Mouse (Mus musculus) heart, postnatal 36 days (tissue): ENCODE data around the gene Tra2a. TPM values are rescaled to one million over a fixed set of nuclear protein-coding genes. Genes with fewer than 3 reads are reported as not detected.
"Not testable (repeated sequence)": the region's sequence is repeated elsewhere in the genome, so short reads cannot be mapped to it uniquely, and the experiment has no call there.

ENCODE experiments used
- DNase-seq, 2 experiments: peaks; one replicate each; pipeline ENCODE4 v3.0.0; 2021 to 2022
- intact Hi-C: fragments of 180-260 bp; cut with DNase I; formaldehyde crosslinking; loops from one replicate; pipeline ENCODE4 v1.15.1; 2025
- total RNA-seq, 2 experiments: library from RNA; stranded (reverse); gene quantifications; 2 replicates each; pipeline ENCODE4 v1.2.3; 2021

Gene Tra2a
- total RNA-seq = 10 to 100 TPM; 26.8 to 28.4 TPM

DNA sequence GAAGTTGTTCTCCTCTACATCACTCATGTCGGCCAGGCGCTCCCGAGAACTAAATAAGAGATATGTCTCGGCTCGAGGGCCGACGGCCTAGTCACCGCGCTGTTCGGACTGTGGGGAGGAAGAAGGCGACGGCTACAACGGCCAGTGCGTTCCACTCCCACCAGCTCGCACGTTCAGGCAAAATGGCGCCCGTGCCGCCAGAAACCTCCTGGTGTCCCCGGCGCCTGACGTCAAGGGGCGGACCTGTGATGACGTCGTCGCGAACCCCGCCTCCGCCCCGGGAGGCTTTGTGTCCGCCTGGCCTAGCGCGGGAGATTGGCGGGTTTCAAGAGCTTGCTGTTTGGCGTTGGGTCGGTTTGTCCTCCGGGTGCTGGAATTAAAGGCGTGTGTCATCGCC, at the start of gene Tra2a:
Gene Tra2a, minus strand, starts transcription at position 187 of the 397 bp plus-strand sequence.
- intact Hi-C loops = loop anchor here (2.0 kb wide), 1 partner anchor 43 kb away; no protein-coding TSS in a partner anchor
- peak; percentile 98 to 99 for DNase-seq

DNA sequence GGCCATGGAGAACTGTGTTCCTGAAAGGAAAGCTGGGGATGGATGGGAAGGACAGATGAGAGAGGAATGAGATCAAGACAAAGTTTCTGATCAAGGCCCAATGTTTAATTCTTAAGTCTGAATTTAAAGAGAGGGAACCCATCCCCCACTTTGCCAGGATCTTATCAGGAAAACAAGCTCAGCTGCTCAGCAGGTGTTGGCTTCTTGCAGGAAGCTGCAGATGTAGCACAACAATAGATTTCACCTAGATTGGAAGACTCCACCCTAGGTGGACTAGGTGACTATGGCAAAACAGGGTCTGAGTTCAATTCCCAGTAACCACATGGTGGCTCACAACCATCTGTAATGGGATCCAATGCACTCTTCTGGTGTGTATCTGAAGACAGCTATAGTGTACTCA, 34.5 kb upstream of the Tra2a start:
- intact Hi-C loops = no loop called here

DNA sequence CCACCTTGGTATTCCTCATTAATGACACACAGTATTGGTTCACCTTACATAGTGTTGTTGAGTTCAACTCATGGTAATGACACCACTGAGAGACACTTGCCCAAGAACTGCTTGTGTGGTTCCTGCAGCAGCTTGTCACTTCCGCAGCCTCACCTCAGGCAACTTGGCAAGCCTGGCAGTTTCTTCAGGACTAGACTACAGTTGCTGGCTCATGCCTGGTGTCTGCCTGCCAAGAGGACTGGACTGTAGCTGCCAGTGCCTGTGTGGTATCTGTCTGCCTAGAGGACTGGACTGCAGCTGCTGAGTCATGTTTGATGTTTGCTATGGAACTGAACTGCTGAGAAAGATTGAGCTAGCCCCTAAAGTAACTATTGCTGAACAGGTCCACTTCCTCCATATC, 18.3 kb upstream of the Tra2a start:
- intact Hi-C loops = no loop called here
- peak; percentile 38 to 42 for DNase-seq

More for the DNA sequence above, 34.5 kb upstream of the Tra2a start:
- no peak for DNase-seq

DNA sequence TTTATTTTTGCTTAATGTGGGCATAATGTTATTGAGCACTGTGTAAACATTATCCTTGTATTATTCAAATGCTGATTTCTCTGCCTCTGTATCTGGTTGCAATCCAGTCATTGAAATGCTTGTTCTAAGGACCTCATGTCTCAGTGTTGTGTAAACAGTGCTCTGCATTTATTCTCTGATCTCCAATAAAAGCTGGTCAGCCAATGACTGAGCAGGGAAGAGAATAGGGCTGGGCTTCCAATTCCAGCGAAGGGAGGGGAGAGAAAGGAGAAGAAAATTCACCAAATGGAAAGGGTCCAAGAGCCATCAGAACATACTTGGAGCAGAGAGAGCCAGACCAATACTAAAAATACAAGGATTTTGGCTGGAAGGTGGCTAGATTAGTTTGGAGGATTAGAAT, 17.1 kb upstream of the Tra2a start:
- DNase-seq = no peak
- intact Hi-C loops = no loop called here

DNA sequence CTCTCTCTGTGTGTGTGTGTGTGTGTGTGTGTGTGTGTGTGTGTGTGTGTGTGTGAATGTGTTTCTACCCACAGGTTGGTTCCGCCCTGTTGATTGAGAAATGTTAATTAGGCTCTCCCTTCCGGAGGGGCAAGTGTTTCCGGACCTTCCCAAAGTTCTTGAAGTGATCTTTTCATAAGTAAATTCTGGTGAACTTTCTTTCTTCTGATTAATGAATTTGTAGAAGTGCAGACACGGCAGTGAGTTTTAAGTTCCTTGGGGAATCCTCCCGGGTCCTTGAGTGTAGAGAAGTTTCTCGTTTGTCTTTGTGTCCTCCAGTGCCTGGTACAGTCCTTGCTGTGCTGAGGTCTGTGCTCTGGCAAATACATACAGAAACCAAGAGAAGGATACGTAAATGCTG, 11.5 kb upstream of the Tra2a start:
- no peak for DNase-seq
- intact Hi-C loops = no loop called here

DNA sequence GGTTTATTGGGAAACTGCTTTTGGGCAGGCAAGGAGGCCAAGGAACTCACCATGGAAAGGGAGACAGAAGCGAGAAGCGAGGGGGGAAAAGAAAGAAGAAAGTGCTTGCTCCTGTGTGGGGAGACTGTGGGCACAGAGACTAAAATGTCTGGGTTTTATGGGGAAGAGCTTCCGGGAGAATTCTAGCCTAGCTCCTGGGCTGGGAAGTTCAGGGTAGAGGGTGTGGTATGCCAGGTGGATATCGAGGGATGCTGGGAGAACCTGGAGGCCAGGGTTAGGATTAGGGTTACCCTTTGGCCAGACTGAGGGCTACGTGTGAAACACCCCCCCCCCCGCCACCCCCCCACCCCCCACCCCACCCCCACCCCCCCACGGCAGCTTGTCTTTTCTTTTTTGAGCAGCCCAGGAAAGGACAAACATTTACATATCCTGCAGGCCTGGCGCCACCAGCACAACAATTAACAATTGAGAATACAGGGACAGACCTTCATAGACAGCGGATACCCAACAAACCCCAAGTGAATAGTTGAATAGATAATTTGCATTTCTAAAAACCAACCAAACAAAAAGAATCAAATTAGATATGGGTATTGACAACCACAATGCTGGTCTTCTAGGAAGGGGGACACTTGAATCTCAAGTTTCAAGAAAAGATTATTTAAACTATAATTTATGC, 10.7 kb upstream of the Tra2a start:
- intact Hi-C loops = no loop called here
- DNase-seq = no peak

DNA sequence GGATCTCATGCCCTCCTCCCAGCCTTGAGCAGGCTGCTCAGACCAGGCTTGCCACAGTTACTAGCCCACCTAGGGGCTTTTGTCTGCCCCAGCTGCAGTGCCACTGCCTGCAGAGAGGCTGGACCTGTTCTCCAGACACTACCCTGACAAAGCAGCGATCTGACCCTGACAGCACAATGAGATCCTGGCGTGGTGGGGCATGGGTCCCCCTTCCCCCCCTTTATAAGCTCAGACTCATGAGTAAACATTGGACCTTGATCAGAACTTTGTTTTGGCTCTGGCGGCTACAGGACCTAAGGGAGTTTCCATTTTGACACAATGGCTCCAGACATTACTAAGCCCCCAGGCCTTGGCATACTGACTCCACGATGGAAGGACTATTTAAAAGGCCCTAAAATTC, 10.1 kb upstream of the Tra2a start:
- intact Hi-C loops = no loop called here
- DNase-seq = no peak

DNA sequence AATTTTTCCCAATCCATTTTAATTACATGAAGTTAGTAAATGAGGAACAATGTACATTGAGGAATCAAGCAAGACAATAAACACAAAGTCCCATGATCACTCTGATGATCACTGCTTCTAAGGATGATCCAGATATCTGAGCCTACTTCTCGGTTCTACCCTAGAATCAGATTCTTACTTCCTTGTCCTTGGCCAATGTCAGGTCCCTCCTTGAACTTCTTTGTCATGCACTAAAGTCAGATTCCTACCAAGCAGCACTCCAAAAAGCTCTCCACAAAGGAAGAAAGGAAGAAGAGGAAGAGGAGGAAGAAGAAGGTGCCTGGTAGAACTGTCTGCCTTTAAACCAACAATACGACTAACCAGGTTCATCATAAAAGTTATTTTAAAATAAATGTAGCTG, 9.0 kb upstream of the Tra2a start:
- DNase-seq = no peak
- intact Hi-C loops = no loop called here

DNA sequence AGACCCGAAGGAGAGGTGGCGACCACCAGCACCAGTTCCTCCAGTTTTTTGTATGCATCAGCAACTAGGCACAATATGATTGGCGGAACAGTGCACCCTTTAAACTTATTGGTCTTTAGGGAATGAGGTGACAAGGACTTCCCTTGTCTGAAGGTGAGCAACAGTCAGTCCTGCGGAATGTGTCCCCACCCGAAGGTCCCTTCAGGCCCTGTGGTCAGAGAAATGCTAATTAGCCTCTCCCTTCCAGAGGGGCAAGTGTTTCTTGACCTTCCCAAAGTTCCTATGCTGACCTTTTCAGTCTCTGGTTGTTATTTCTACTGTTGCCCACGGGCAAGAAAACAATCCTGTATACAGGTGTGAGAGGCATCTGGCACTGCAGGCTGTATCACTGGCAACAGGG, 8.0 kb upstream of the Tra2a start:
- intact Hi-C loops = no loop called here
- no peak for DNase-seq

DNA sequence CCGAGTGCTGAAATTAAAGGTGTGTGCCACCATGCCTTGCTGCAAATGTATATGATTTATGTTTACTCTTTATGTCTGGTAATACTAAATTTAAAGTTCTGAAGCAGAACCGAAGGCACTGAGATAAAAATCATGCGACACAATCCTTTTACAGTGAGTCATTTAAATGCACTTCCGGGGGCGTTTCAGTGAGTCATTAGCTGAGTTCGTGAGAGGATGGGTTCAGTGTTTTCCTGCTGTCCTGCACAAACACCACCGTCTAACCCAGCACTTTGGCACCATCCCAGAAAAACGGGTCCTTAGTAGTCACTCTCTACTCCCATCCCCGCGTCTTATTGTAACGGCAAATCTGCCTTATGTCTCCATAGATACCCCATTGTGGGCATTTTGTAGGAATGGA, 6.1 kb upstream of the Tra2a start:
- intact Hi-C loops = loop anchor here (1.0 kb wide), 1 partner anchor 128 kb away; no protein-coding TSS in a partner anchor
- no peak for DNase-seq

DNA sequence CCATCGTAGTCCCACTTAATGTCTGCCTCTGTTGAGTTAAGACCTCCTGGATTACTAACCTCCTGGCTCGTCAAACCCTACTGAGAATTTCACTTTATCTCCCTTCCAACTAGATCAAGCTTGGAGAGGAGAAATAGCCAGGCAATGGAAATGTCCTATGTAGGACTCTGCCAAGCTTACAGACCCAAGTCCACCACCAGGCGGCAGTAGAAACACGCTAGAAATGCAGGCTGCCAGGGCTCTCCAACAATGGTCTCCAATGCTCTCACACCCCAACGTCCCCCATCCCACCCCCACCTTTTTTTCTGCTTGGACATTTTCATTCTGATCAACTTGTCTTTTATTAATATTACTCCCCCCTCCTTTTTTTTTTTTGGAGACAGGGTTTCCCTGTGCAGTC, 5.4 kb upstream of the Tra2a start:
- DNase-seq = peak; percentile 83 to 85
- intact Hi-C loops = loop anchor here (1.0 kb wide), 1 partner anchor 129 kb away; no protein-coding TSS in a partner anchor

DNA sequence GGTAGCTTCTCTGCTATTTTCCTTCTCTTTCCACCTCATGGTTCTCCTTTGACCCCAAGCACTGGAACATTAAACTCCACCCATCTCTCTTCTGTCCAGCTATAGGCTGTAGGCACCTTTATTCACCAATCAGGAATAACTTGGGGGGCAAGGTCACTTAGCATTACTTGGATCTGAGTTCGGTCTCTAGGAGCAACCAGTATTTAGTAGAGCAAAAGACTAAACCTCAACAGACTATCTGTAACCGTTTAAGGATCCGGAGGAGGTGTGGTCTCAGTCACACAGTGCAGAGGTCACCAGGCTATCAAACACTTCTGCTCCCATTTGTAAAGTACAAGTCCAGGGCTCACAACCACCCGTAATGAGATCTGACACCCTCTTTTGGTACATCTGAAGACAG, 3.9 kb upstream of the Tra2a start:
- intact Hi-C loops = loop anchor here (1.0 kb wide), 1 partner anchor 52 kb away; the partner anchor contains the start of gene Ccdc126
- no peak for DNase-seq

DNA sequence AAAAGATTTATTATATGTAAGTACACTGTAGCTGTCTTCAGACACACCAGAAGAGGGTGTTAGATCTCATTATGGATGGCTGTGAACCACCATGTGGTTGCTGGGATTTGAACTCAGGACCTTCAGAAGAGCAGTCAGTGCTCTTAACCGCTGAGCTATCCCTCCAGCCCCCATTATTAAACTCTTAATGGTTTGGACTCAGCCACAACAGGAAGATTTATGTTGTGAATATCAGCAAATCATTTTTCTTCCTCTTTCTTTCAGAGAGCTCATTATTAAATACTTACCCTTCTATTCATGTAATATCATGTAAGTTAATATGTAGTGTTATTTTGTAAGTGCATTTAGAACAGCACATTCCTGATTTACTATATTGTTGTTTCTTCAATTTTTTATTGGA, 1.4 kb upstream of the Tra2a start:
- intact Hi-C loops, DNase-seq: not testable (repeated sequence)

DNA sequence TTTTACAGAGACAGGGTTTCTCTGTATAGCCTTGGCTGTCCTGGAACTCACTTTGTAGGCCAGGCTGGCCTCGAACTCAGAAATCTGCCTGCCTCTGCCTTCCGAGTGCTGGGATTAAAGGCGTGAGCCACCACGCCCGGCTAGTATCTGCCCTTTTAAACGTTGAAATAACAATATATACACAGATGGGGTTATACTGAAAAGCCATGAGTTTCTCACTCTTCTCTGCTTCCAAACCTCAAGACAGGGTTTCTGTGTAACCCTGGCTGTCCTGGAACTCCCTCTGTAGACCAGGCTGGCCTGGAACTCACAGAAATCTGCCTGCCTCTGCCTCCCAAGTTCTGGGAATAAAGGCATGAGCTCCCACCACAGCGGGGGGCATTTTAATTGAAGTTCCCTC, 613 bp upstream of the Tra2a start:
- DNase-seq, intact Hi-C loops: not testable (repeated sequence)

DNA sequence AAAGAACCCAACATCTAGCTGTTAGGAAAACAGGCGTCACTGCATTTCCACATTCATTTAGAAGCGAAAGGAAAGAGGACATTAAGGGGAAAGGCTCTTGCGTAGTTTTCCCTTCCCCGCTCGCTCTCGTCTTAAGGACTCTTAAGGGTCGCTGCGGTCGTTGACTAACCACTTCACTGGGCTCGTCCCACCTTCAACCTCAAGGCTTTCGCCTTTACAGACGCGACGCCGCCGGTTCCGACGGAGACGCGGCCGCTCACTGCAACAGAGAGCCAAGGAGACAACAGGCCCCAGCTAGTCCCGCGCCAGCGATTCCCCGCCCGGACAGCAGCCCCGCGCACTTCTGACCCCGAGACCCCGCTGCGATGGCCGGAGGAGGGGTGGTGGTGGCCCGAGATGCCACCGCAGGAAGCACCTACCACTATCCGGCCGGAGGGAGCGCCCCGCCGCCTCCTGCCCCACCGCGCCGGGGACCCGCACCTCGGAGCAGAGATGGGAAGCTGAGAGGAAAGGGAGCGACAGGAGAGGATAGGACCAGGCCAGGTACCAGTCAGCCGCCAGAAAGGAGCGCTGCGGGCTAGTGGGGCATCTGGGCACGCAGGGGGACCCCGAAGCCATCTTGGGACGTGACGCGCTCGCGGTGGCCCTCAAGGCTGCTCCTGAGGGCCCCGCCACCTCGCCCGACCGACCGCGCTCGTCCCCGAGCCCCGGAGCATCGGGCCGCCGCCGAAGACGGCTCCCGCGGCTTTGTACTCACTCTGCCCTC, 569 bp downstream of the Tra2a start:
- intact Hi-C loops = loop anchor here (2.0 kb wide), 1 partner anchor 42 kb away; no protein-coding TSS in a partner anchor
- peak in 1 of 2 experiments; percentile 50 for DNase-seq

DNA sequence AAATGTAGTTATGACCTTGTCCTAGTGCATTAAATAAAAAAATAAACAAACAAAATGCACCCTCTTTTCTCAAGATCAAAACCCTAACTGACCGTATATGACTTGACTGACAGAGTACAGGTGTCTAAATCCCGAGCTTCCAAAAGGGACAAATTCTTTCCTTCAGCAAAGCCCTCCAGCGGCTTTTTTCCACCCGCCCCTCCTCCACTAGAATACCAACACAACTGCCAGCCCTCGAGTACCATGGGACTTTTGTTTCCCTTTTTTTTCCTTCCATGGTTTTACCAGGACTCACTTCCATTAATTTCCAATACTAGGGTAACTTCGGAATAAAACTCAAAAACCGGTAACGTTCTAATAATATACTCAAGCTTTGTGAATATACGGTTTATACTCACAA, 1.4 kb downstream of the Tra2a start:
- intact Hi-C loops = loop anchor here (2.0 kb wide), 1 partner anchor 42 kb away; no protein-coding TSS in a partner anchor
- DNase-seq = no peak

DNA sequence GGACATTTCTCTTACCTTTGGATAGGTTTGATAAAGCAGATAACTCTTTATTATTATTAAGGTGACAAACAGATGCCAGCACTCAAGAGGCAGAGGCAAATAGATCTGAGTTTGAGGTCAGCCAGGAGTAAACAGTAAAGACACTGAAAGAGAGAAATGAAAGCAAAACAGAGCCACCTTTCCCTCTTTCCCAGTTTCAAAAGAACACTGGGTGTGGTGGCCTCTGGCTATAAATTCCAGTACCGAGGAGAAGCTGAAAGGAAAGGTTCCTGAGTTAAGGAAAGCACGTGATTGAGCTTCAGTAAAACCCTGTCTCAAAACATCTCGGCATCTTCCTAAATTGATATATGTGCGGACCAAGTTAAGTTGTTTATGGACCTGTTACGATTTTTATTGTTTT, 4.1 kb downstream of the Tra2a start:
- intact Hi-C loops = no loop called here
- no peak for DNase-seq

DNA sequence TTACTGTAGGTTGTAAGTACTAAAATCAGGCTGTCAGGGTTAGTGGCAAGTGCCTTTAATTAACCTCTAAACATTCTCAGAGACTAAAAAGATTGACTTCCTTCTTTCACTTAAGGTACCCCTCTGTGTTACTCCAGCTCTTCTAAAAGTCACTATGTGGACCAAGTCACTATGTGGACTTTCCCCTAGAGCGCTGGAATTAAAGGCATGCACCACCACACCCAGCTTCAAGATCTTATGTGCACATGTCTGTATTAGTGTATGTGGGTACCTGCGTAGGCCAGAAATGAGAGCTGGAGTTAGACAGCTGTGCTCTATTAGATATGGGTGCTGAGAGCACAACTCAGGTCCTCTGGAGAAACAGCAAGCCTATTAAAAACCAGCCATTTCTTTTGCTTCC, 6.0 kb downstream of the Tra2a start:
- intact Hi-C loops = no loop called here
- no peak for DNase-seq

DNA sequence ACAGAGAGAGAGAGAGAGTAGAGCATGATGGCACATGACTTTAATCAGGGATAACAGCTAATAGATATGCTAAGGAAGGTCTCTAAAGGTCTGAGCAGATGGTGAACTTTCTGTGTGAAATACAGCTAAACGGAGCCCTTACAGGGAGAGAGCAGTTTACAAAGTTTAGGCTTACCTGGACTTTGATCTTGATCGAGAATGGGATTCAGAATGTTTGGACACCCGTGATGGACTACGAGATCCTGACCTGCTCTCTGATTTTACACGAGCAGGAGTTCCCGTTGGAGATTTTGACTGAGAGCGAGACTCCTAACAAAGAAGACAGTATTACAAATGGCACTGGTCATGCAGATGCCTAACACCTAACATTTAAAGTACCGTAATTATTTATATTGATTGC, 11.6 kb downstream of the Tra2a start:
- DNase-seq = no peak
- intact Hi-C loops = no loop called here

DNA sequence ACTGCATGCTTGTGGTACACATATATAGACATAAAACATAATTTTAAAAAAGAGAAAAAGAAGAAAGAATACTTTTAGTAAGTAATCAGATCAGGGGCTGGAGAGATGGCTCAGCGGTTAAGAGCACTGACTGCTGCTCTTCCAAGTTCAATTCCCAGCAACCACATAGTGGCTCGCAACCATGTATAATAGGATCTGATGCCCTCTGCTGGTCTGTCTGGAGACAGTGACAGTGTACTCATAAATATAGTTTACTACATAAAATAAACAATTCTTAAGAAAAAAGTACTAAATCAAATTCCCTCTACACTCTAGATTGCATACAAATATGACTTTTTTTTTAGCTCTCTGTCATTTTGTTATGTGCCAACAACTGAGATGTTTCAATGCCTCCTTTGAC, 12.6 kb downstream of the Tra2a start:
- intact Hi-C loops = no loop called here
- DNase-seq = no peak

DNA sequence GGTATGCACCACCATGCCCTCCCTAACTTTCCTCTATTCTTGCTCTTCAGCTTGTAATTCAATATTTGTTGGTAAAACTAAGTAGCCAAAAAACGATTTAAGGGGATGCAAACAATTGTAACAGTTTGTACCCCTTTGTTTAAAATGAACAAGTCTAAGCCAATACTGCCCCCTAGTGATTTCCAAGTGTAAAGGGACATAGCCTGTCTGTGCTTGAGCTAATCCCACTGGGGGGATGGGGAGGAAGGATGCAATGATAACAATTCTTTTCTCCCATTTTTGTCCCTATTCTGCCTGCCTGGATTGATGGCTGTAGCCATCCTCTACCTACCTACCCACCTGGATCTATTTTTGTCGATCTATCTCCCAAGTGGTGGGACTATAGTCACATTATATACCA, 16.6 kb downstream of the Tra2a start:
- intact Hi-C loops = no loop called here
- no peak for DNase-seq

DNA sequence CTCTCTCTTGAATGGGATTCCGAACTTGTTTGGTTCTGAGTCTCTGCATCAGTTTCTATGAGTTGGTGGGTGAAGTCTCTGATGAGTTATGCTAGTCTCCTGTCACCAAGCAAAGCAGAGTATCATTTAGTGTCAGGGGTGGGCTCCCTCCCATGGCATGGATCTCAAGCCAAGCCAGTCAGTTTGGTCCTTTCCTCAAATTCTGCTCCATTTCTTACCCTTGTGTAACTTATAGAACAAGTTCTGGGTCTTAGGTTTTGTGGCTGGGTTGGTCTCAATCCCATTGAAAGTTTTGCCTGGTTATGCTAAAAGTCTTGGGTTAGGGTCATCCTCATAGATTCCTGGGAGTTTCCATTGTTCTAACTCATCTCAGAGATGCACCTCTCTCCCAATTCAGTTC, 21.5 kb downstream of the Tra2a start:
- DNase-seq = no peak
- intact Hi-C loops = no loop called here
